Mouse (Mus musculus) cerebellum, adult 2 months (tissue): ENCODE measurements around the gene Slit2.

ENCODE experiments used
- CTCF ChIP-seq: fragments of 200-500 bp; IDR thresholded peaks from 2 replicates; pipeline ENCODE4 v1.5.1; 2011; ENCODE audit warnings: low read depth, mild to moderate bottlenecking, control low read depth, low read length, moderate library complexity, borderline replicate concordance; ENCODE audit not compliant: insufficient read depth
- POLR2A ChIP-seq: fragments of 200-500 bp; IDR thresholded peaks from 2 replicates; pipeline ENCODE4 v1.6.1; 2011; ENCODE audit warnings: low read length, control low read depth, borderline replicate concordance; ENCODE audit not compliant: insufficient read depth

DNA sequence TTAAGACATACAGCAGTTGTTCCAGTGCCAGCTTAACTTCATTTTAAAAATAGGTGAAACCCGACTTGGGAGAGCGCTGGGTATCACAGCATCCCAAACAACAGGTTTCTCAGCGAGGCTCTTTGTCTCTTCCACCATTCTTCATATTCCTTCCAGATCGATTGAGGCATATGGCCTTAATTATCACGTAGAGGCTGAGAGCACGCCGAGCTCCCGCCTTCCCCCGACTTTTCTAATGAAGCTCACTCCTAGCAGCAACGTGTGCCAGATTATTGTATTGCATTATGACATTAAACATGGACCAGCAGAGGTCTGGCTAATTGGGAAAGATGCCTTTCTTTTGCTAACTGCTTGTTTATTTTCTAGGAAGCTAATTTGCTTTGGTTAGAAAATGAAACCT lies 75.7 kb downstream of the Slit2 start:
- TF ChIP-seq CTCF, result no peak
- no peak for TF ChIP-seq POLR2A
